Mouse (Mus musculus) MEL (cell line): ENCODE results near the gene Zc3h13. TPM values are rescaled to one million over a fixed set of nuclear protein-coding genes. Genes with fewer than 3 reads are reported as not detected.

Experiments
- DNase-seq: peaks from one replicate; pipeline ENCODE4 v3.0.0; 2011; ENCODE audit warnings: low read depth, low spot score
- H3K27ac ChIP-seq: 2 replicates; pipeline ENCODE4 v1.5.1; 2012; ENCODE audit warnings: low read depth, mild to moderate bottlenecking, control low read depth, low read length, moderate library complexity; ENCODE audit not compliant: control insufficient read depth
- H3K27me3 ChIP-seq, 2 experiments: fragments of 150-350 bp in 1 of 2; sonication (generic) in 1 of 2; 2 replicates each; pipeline ENCODE4 v1.6.1; 2012; ENCODE audit warnings: low read length in 2 of 2, mild to moderate bottlenecking in 2 of 2, improper control_type of control experiment in 1 of 2, moderate library complexity in 1 of 2; ENCODE audit not compliant: insufficient read depth in 2 of 2, control insufficient read depth in 1 of 2
- H3K36me3 ChIP-seq, 2 experiments: 2 replicates each; pipeline ENCODE4 v1.6.1; 2012 to 2014; ENCODE audit warnings: low read length in 2 of 2, improper control_type of control experiment in 1 of 2, inconsistent platforms in 1 of 2, mild to moderate bottlenecking in 1 of 2; ENCODE audit not compliant: insufficient read depth in 2 of 2, control insufficient read depth in 1 of 2
- H3K4me1 ChIP-seq, 2 experiments: fragments of 150-350 bp in 1 of 2; sonication (generic) in 1 of 2; 2 replicates each; pipeline ENCODE4 v1.6.1; 2012; ENCODE audit warnings: low read length in 2 of 2, improper control_type of control experiment in 1 of 2, mild to moderate bottlenecking in 1 of 2; ENCODE audit not compliant: insufficient read depth in 2 of 2, control insufficient read depth in 1 of 2
- H3K4me3 ChIP-seq, 2 experiments: fragments of 150-350 bp in 1 of 2; sonication (generic) in 1 of 2; 2 replicates each; pipeline ENCODE4 v1.5.1; 2012; ENCODE audit warnings: low read depth in 2 of 2, low read length in 2 of 2, mild to moderate bottlenecking in 2 of 2, moderate library complexity in 2 of 2, control low read depth in 1 of 2, improper control_type of control experiment in 1 of 2; ENCODE audit not compliant: control insufficient read depth in 1 of 2, insufficient read depth in 1 of 2
- H3K79me2 ChIP-seq: 2 replicates; pipeline ENCODE4 v1.6.1; 2012; ENCODE audit warnings: mild to moderate bottlenecking, low read length, moderate library complexity; ENCODE audit not compliant: control insufficient read depth, poor library complexity, insufficient read depth
- H3K9ac ChIP-seq: 2 replicates; pipeline ENCODE4 v1.6.1; 2012; ENCODE audit warnings: low read depth, mild to moderate bottlenecking, control low read depth, low read length, moderate library complexity; ENCODE audit not compliant: control insufficient read depth, poor library complexity, severe bottlenecking
- H3K9me3 ChIP-seq: fragments of 150-350 bp; sonication (generic); replicated peaks from 2 replicates; pipeline ENCODE4 v1.6.1; 2012; ENCODE audit warnings: mild to moderate bottlenecking, low read length, improper control_type of control experiment, moderate library complexity; ENCODE audit not compliant: insufficient read depth
- BHLHE40 ChIP-seq: IDR thresholded peaks from 2 replicates; pipeline ENCODE4 v1.6.1; 2012; ENCODE audit warnings: low read depth, mild to moderate bottlenecking, inconsistent platforms, low read length, improper control_type of control experiment, borderline replicate concordance
- CHD1 ChIP-seq: IDR thresholded peaks from 2 replicates; pipeline ENCODE4 v1.6.1; 2012; ENCODE audit warnings: low read depth, mild to moderate bottlenecking, inconsistent platforms, low read length, improper control_type of control experiment
- CHD2 ChIP-seq: IDR thresholded peaks from 2 replicates; pipeline ENCODE4 v1.6.1; 2011; ENCODE audit warnings: low read length, improper control_type of control experiment
- ELF1 ChIP-seq: IDR thresholded peaks from 2 replicates; pipeline ENCODE4 v1.6.1; 2014; ENCODE audit warnings: low read depth, mild to moderate bottlenecking, inconsistent platforms, low read length, improper control_type of control experiment, moderate library complexity
- EP300 ChIP-seq, 2 experiments: IDR thresholded peaks; 2 replicates each; pipeline ENCODE4 v1.6.1; 2011; ENCODE audit warnings: improper control_type of control experiment in 2 of 2, low read length in 2 of 2, low read depth in 1 of 2, mild to moderate bottlenecking in 1 of 2
- JUND ChIP-seq: IDR thresholded peaks from 2 replicates; pipeline ENCODE4 v1.6.1; 2011; ENCODE audit warnings: low read depth, mild to moderate bottlenecking, improper control_type of control experiment, low read length
- MAX ChIP-seq: IDR thresholded peaks from 2 replicates; pipeline ENCODE4 v1.6.1; 2011; ENCODE audit warnings: low read length, improper control_type of control experiment
- MXI1 ChIP-seq: IDR thresholded peaks from 2 replicates; pipeline ENCODE4 v1.6.1; 2011; ENCODE audit warnings: mild to moderate bottlenecking, low read depth, low read length, improper control_type of control experiment
- MYC ChIP-seq: IDR thresholded peaks from 2 replicates; pipeline ENCODE4 v1.6.1; 2011; ENCODE audit warnings: low read depth, mild to moderate bottlenecking, low read length, improper control_type of control experiment, moderate library complexity
- NELFE ChIP-seq: IDR thresholded peaks from 2 replicates; pipeline ENCODE4 v1.6.1; 2011; ENCODE audit warnings: low read depth, low read length, improper control_type of control experiment
- NRF1 ChIP-seq: IDR thresholded peaks from 2 replicates; pipeline ENCODE4 v1.6.1; 2014; ENCODE audit warnings: low read depth, mild to moderate bottlenecking, inconsistent platforms, low read length, improper control_type of control experiment, moderate library complexity; ENCODE audit not compliant: poor library complexity, insufficient read depth, severe bottlenecking
- POLR2AphosphoS2 ChIP-seq: IDR thresholded peaks from 2 replicates; pipeline ENCODE4 v1.6.1; 2011; ENCODE audit warnings: low read length, improper control_type of control experiment
- POLR2AphosphoS5 ChIP-seq: IDR thresholded peaks from 2 replicates; pipeline ENCODE4 v1.6.1; 2012; ENCODE audit warnings: low read depth, borderline replicate concordance, mild to moderate bottlenecking, inconsistent platforms, low read length, moderate library complexity, mixed read lengths
- SIN3A ChIP-seq: IDR thresholded peaks from 2 replicates; pipeline ENCODE4 v1.6.1; 2012; ENCODE audit warnings: low read length, improper control_type of control experiment, inconsistent platforms
- SMC3 ChIP-seq: IDR thresholded peaks from 2 replicates; pipeline ENCODE4 v1.6.1; 2011; ENCODE audit warnings: low read depth, low read length, improper control_type of control experiment
- TAL1 ChIP-seq: IDR thresholded peaks from 2 replicates; pipeline ENCODE4 v1.6.1; 2012; ENCODE audit warnings: mild to moderate bottlenecking, inconsistent platforms, low read length, moderate library complexity, mixed read lengths
- USF1 ChIP-seq: IDR thresholded peaks from 2 replicates; pipeline ENCODE4 v1.6.1; 2014; ENCODE audit warnings: low read depth, mild to moderate bottlenecking, inconsistent platforms, low read length, improper control_type of control experiment, moderate library complexity
- ZKSCAN1 ChIP-seq: IDR thresholded peaks from 2 replicates; pipeline ENCODE4 v1.6.1; 2012; ENCODE audit warnings: low read depth, mild to moderate bottlenecking, inconsistent platforms, low read length, improper control_type of control experiment, moderate library complexity
- ZMIZ1 ChIP-seq: IDR thresholded peaks from 2 replicates; pipeline ENCODE4 v1.6.1; 2012; ENCODE audit warnings: low read depth, mild to moderate bottlenecking, inconsistent platforms, low read length, improper control_type of control experiment, moderate library complexity
- polyA plus RNA-seq, 2 experiments: library from polyadenylated mRNA; stranded (reverse) in 1 of 2; unstranded in 1 of 2; fragments of >175 nt in 1 of 2; fragments of >200 nt in 1 of 2; gene quantifications; 2 replicates each; pipeline versions ENCODE4 v1.2.1 to v1.2.4; 2012; ENCODE audit warnings: low replicate concordance in 2 of 2, low read depth in 1 of 2; ENCODE audit not compliant: insufficient read length in 2 of 2, insufficient read depth in 1 of 2, missing spikeins in 1 of 2
- total RNA-seq: library from RNA; depleted of rRNA; stranded (reverse); fragments of 300-350 nt; gene quantifications from 2 replicates; pipeline ENCODE4 v1.2.3, GENCODE M21; 2012

Gene Zc3h13
- total and polyA plus RNA-seq, 3 experiments, result 17.5 to 145 (median 41.8) TPM

GRCm38 (mm10) chr14:75365301-75366035, 81.3 kb downstream of the Zc3h13 start:
- H3K79me2 ChIP-seq, result no peaks in the 10 kb centered on the region
- no peaks in the 10 kb centered on the region for H3K27me3 ChIP-seq
- no peaks in the 10 kb centered on the region for H3K36me3 ChIP-seq
- no peak for DNase-seq
- H3K9me3 ChIP-seq, result no peaks in the 10 kb centered on the region
- H3K4me3 ChIP-seq, result no peak overlapping the region
- no peak for TF ChIP-seq MYC
- no peak overlapping the region for H3K27ac ChIP-seq
- H3K9ac ChIP-seq, result no peak overlapping the region
- H3K4me1 ChIP-seq, result no peaks in the 10 kb centered on the region

- Histone ChIP-seq H3K9ac (no peak overlapping the region), H3K4me1 (no peaks in the 10 kb centered on the region), H3K4me3 (no peak overlapping the region), H3K79me2 (no peaks in the 10 kb centered on the region), H3K27ac (no peak overlapping the region), H3K36me3 (no peaks in the 10 kb centered on the region), H3K9me3 (no peaks in the 10 kb centered on the region), H3K27me3 (no peaks in the 10 kb centered on the region)
- TF ChIP-seq NRF1 (no peak), MAX (peak; percentile 33; the same call in 1 of the 2 replicates), SIN3A (peak; percentile 61), CHD2 (no peak), SMC3 (peak; percentile 32), POLR2AphosphoS5 (no peak), MXI1 (peak; percentile 70), NELFE (no peak), EP300 (IDR thresholded peaks at IDR 0.05; ENCODE audit: low read depth in 1 of 2, low read length in 2 of 2) (no peak)
- DNase-seq, result peak; percentile 74
These were observed 82.6 kb downstream of the Zc3h13 start for GRCm38 (mm10) chr14:75366741-75367140.

GRCm38 (mm10) chr14:75367503-75367902, 83.3 kb downstream of the Zc3h13 start:
- DNase-seq, result no peak
- H3K4me3 ChIP-seq, result no peak overlapping the region
- no peaks in the 10 kb centered on the region for H3K9me3 ChIP-seq
- no peak overlapping the region for H3K9ac ChIP-seq
- H3K4me1 ChIP-seq, result no peaks in the 10 kb centered on the region
- no peak for TF ChIP-seq ELF1
- no peak for TF ChIP-seq CHD1
- TF ChIP-seq MAX, result no peak
- TF ChIP-seq ZMIZ1, result no peak
- no peak for TF ChIP-seq ZKSCAN1
- no peak for TF ChIP-seq TAL1
- no peak for TF ChIP-seq SMC3
- no peak for TF ChIP-seq JUND
- TF ChIP-seq POLR2AphosphoS2, result no peak
- TF ChIP-seq MYC, result no peak
- TF ChIP-seq USF1, result no peak
- TF ChIP-seq BHLHE40, result no peak
- TF ChIP-seq, all 39 proteins: peak for 0
- H3K27me3 ChIP-seq, result no peaks in the 10 kb centered on the region
- H3K79me2 ChIP-seq, result no peaks in the 10 kb centered on the region
- H3K27ac ChIP-seq, result no peak overlapping the region
- no peaks in the 10 kb centered on the region for H3K36me3 ChIP-seq
